In the genomic region with DNA sequence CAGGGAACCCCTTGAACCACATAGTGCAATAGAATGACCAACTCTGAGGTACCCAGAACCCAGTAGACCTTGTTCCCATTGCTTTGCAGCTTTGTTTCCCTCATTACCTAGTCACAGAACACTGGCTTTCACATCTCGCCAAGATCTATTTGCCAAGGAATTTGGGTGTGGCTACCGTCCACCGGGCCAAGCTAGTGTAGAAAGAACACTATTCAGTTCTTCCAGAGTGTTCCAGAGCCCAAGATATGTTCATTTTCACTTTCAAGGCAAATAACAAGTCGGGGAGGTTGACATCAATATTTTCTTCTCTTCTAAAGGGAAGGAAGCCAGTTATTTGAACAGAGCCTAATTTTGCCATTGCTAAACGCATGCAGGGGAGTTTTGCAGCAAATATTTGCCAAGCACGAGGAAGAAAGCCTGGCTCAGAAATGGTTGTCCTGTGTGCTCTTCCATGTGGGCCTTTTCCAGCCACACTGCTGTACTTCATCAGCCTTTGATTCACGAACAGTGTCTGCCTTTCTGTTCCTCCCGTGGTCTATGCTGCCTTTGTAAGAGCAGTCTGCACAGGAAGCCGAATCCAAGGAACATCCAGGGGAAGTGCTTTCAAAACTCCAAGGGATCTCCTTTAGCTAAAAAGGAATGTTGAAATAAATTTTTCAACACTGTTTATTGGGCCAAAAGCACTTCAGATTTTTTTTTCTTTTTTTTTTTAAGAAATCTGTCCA, we compare ENCODE assay signal across 12 mouse cellular contexts. TPM values are rescaled to one million over a fixed set of nuclear protein-coding genes. Genes with fewer than 3 reads are reported as not detected.
A peak's percentile ranks its signal among the peaks of the same experiment; 100 is the strongest.
DNase-seq lines count a peak whose midpoint lies in the region; ATAC-seq and TF ChIP-seq lines count a peak whose summit lies in the region.
"Had no signal": no experiment of that assay in that cellular context is flagged by ENCODE, and none has a peak within 500 bp of the region (broad histone marks: within the 10 kb centered on the region; RNA-seq: fewer than 3 reads in every experiment).

No protein-coding gene starts in this region.

- H3K9ac ChIP-seq in embryonic facial prominence, embryonic 14.5 days (ENCODE audit: low read depth, low read length) = 0 out of 2 replicates have a peak overlapping the region, but pooled peaks have one; percentile 16
- H3K9ac ChIP-seq in limb, embryonic 14.5 days (ENCODE audit: low read depth, low read length, severe bottlenecking) = no peak overlapping the region
- H3K9ac ChIP-seq in embryonic facial prominence, embryonic 15.5 days = no peak overlapping the region
- H3K9ac ChIP-seq in lung, postnatal 0 days (replicated peaks; ENCODE audit: low read depth) = no peak overlapping the region

- H3K4me3 ChIP-seq in embryonic facial prominence, embryonic 14.5 days (ENCODE audit: low read depth, low read length) = no peak overlapping the region
- no peak overlapping the region for H3K4me3 ChIP-seq in embryonic facial prominence, embryonic 10.5 days
- H3K4me3 ChIP-seq in limb, embryonic 14.5 days (replicated peaks; ENCODE audit: low read length) = no peak overlapping the region
- H3K4me3 ChIP-seq in limb, embryonic 10.5 days = no peak overlapping the region
- H3K4me3 ChIP-seq in embryonic facial prominence, embryonic 15.5 days (replicated peaks) = no peak overlapping the region
- no peak overlapping the region for H3K4me3 ChIP-seq in lung, postnatal 0 days (ENCODE audit: low read depth, low read length)
- H3K4me3 ChIP-seq: forebrain, embryonic 10.5 days had no signal

- WGBS in embryonic facial prominence, embryonic 14.5 days = 52% methylated on average over 9 of the region's 9 CpGs
- WGBS in embryonic facial prominence, embryonic 10.5 days = 74% methylated on average over 9 of the region's 9 CpGs
- WGBS in limb, embryonic 14.5 days = 70% methylated on average over 9 of the region's 9 CpGs
- WGBS in limb, embryonic 10.5 days = 85% methylated on average over 9 of the region's 9 CpGs
- WGBS in embryonic facial prominence, embryonic 15.5 days = 48% methylated on average over 9 of the region's 9 CpGs
- 22% methylated on average over 9 of the region's 9 CpGs for WGBS in lung, postnatal 0 days

- no peak for TF ChIP-seq POLR2A in limb, embryonic 14.5 days (IDR thresholded peaks at IDR 0.05; ENCODE audit: borderline replicate concordance, extremely low read depth, insufficient read depth, insufficient read length)

- TF ChIP-seq EP300 in lung, postnatal 0 days (IDR thresholded peaks at IDR 0.05) = peak; percentile 42; the same call in 1 of the 2 replicates

- TF ChIP-seq CTCF in lung, postnatal 0 days (IDR thresholded peaks at IDR 0.05) = no peak

- H3K4me2 ChIP-seq in embryonic facial prominence, embryonic 14.5 days (ENCODE audit: low read depth, low read length) = no peak overlapping the region
- no peak overlapping the region for H3K4me2 ChIP-seq in limb, embryonic 14.5 days (replicated peaks; ENCODE audit: low read depth, low read length, severe bottlenecking)
- H3K4me2 ChIP-seq in embryonic facial prominence, embryonic 15.5 days (replicated peaks) = no peak overlapping the region
- no peak overlapping the region for H3K4me2 ChIP-seq in lung, postnatal 0 days (replicated peaks; ENCODE audit: low read depth, low read length)

- DNase-seq in embryonic facial prominence, embryonic 14.5 days (ENCODE audit: low spot score) = no peak
- no peak for DNase-seq in embryonic facial prominence, embryonic 10.5 days (ENCODE audit: low spot score)
- no peak for DNase-seq in limb, embryonic 14.5 days (ENCODE audit: low spot score)
- no peak for DNase-seq in limb, embryonic 10.5 days (ENCODE audit: low spot score)
- DNase-seq in lung, postnatal 0 days (ENCODE audit: low spot score) = peak; percentile 78
- DNase-seq in natural killer cell, adult 2 months (ENCODE audit: low spot score in 2 of 2) = no peak
- DNase-seq: B cell, adult 2 months; cerebellum, adult 11-12 months had no signal

- no peak for ATAC-seq in embryonic facial prominence, embryonic 14.5 days (ENCODE audit: low read depth)
- no peak for ATAC-seq in limb, embryonic 14.5 days (ENCODE audit: low FRiP score, low read depth)
- no peak for ATAC-seq in embryonic facial prominence, embryonic 15.5 days (ENCODE audit: insufficient number of reproducible peaks, low FRiP score, low TSS enrichment, low read depth)
- peak; percentile 55 for ATAC-seq in lung, postnatal 0 days
- ATAC-seq in frontal cortex, adult (ENCODE audit: low TSS enrichment) = no peak
- ATAC-seq: hindbrain, embryonic 16.5 days had no signal

- H3K36me3 ChIP-seq in embryonic facial prominence, embryonic 14.5 days (ENCODE audit: control insufficient read depth, insufficient read depth, low read length) = no peaks in the 10 kb centered on the region
- H3K36me3 ChIP-seq in embryonic facial prominence, embryonic 10.5 days (replicated peaks) = no peaks in the 10 kb centered on the region
- no peaks in the 10 kb centered on the region for H3K36me3 ChIP-seq in limb, embryonic 14.5 days (ENCODE audit: control insufficient read depth, insufficient read depth, low read length)
- H3K36me3 ChIP-seq in limb, embryonic 10.5 days = no peaks in the 10 kb centered on the region
- no peaks in the 10 kb centered on the region for H3K36me3 ChIP-seq in embryonic facial prominence, embryonic 15.5 days
- H3K36me3 ChIP-seq in lung, postnatal 0 days (ENCODE audit: insufficient read depth, low read length) = no peaks in the 10 kb centered on the region
- H3K36me3 ChIP-seq: forebrain, embryonic 10.5 days had no signal

- H3K4me1 ChIP-seq in embryonic facial prominence, embryonic 14.5 days (ENCODE audit: control insufficient read depth, insufficient read depth, low read length) = peaks cover 8% of the 10 kb centered on the region
- H3K4me1 ChIP-seq in embryonic facial prominence, embryonic 10.5 days = peaks cover 24% of the 10 kb centered on the region
- H3K4me1 ChIP-seq in limb, embryonic 14.5 days (ENCODE audit: control insufficient read depth, insufficient read depth, low read length) = no peaks in the 10 kb centered on the region
- H3K4me1 ChIP-seq in limb, embryonic 10.5 days = peaks cover 5% of the 10 kb centered on the region
- peaks cover 13% of the 10 kb centered on the region for H3K4me1 ChIP-seq in embryonic facial prominence, embryonic 15.5 days
- H3K4me1 ChIP-seq in lung, postnatal 0 days (ENCODE audit: insufficient read depth, low read depth, low read length) = peaks cover 3% of the 10 kb centered on the region; the same call in 1 of the 2 replicates

- no peaks in the 10 kb centered on the region for H3K27me3 ChIP-seq in embryonic facial prominence, embryonic 14.5 days (replicated peaks; ENCODE audit: control insufficient read depth, insufficient read depth, low read length)
- H3K27me3 ChIP-seq in embryonic facial prominence, embryonic 10.5 days (replicated peaks; ENCODE audit: low read depth, poor library complexity, severe bottlenecking) = peaks cover 12% of the 10 kb centered on the region
- H3K27me3 ChIP-seq in limb, embryonic 14.5 days (ENCODE audit: control insufficient read depth, insufficient read depth, low read length) = no peaks in the 10 kb centered on the region
- peaks cover 3% of the 10 kb centered on the region; the same call in 1 of the 2 replicates for H3K27me3 ChIP-seq in limb, embryonic 10.5 days (ENCODE audit: low read depth, poor library complexity, severe bottlenecking)
- no peaks in the 10 kb centered on the region; the same call in 1 of the 2 replicates for H3K27me3 ChIP-seq in embryonic facial prominence, embryonic 15.5 days
- H3K27me3 ChIP-seq in lung, postnatal 0 days (replicated peaks; ENCODE audit: insufficient read depth, low read length) = no peaks in the 10 kb centered on the region

- H3K27ac ChIP-seq in embryonic facial prominence, embryonic 14.5 days (replicated peaks; ENCODE audit: low read depth, low read length) = peak overlapping the region; percentile 35; the same call in 1 of the 2 replicates
- H3K27ac ChIP-seq in embryonic facial prominence, embryonic 10.5 days (replicated peaks) = no peak overlapping the region
- peak overlapping the region; percentile 59 for H3K27ac ChIP-seq in limb, embryonic 14.5 days (replicated peaks; ENCODE audit: low read depth, low read length)
- H3K27ac ChIP-seq in limb, embryonic 10.5 days = no peak overlapping the region
- peak overlapping the region; percentile 40; the same call in 1 of the 2 replicates for H3K27ac ChIP-seq in embryonic facial prominence, embryonic 15.5 days (replicated peaks)
- peak overlapping the region; percentile 84 for H3K27ac ChIP-seq in lung, postnatal 0 days (ENCODE audit: low read length)
- H3K27ac ChIP-seq: forebrain, embryonic 10.5 days had no signal

- no peaks in the 10 kb centered on the region for H3K9me3 ChIP-seq in embryonic facial prominence, embryonic 14.5 days (ENCODE audit: control insufficient read depth, low read length)
- no peaks in the 10 kb centered on the region for H3K9me3 ChIP-seq in embryonic facial prominence, embryonic 10.5 days
- no peaks in the 10 kb centered on the region for H3K9me3 ChIP-seq in limb, embryonic 14.5 days (ENCODE audit: control insufficient read depth, low read length)
- no peaks in the 10 kb centered on the region for H3K9me3 ChIP-seq in limb, embryonic 10.5 days (replicated peaks)
- H3K9me3 ChIP-seq in embryonic facial prominence, embryonic 15.5 days (replicated peaks) = no peaks in the 10 kb centered on the region
- H3K9me3 ChIP-seq in lung, postnatal 0 days (ENCODE audit: low read length) = no peaks in the 10 kb centered on the region
- H3K9me3 ChIP-seq: forebrain, embryonic 10.5 days had no signal

RNA-seq across cellular contexts. Expression of a gene that starts 6.4 kb away (rescaled TPM):
- 268 and 303 TPM in 2 replicates for polyA plus RNA-seq in embryonic facial prominence, embryonic 14.5 days (2014; fragmentation: Nextera tagmentation; extraction: Ambion mirVana)
- polyA plus RNA-seq in embryonic facial prominence, embryonic 10.5 days (2016; fragmentation: Nextera tagmentation; extraction: Ambion mirVana) = 101 and 105 TPM in 2 replicates
- polyA plus RNA-seq in limb, embryonic 14.5 days (2012; rRNA removed) = 328 and 445 TPM in 2 replicates
- 150 and 170 TPM in 2 replicates for polyA plus RNA-seq in limb, embryonic 14.5 days (2014; fragmentation: Nextera tagmentation; extraction: Ambion mirVana)
- 44.3 and 44.7 TPM in 2 replicates for polyA plus RNA-seq in limb, embryonic 10.5 days (2016; fragmentation: Nextera tagmentation; extraction: Ambion mirVana)
- 208 and 211 TPM in 2 replicates for polyA plus RNA-seq in embryonic facial prominence, embryonic 15.5 days (2015; fragmentation: Nextera tagmentation; extraction: Ambion mirVana)
- 152 and 167 TPM in 2 replicates for polyA plus RNA-seq in lung, postnatal 0 days (2015; fragmentation: Nextera tagmentation; extraction: Ambion mirVana)

RNA-seq across cellular contexts. Expression of a gene that starts 46.1 kb away (rescaled TPM):
- 51.3 and 52.1 TPM in 2 replicates for polyA plus RNA-seq in embryonic facial prominence, embryonic 14.5 days (2014; fragmentation: Nextera tagmentation; extraction: Ambion mirVana)
- 65.5 and 73.2 TPM in 2 replicates for polyA plus RNA-seq in embryonic facial prominence, embryonic 10.5 days (2016; fragmentation: Nextera tagmentation; extraction: Ambion mirVana)
- polyA plus RNA-seq in limb, embryonic 14.5 days (2012; rRNA removed) = 376 and 378 TPM in 2 replicates
- 28.5 TPM in 2 replicates for polyA plus RNA-seq in limb, embryonic 14.5 days (2014; fragmentation: Nextera tagmentation; extraction: Ambion mirVana)
- 11.7 and 15.6 TPM in 2 replicates for polyA plus RNA-seq in limb, embryonic 10.5 days (2016; fragmentation: Nextera tagmentation; extraction: Ambion mirVana)
- 55.4 and 56.9 TPM in 2 replicates for polyA plus RNA-seq in embryonic facial prominence, embryonic 15.5 days (2015; fragmentation: Nextera tagmentation; extraction: Ambion mirVana)
- 6.0 and 7.5 TPM in 2 replicates for polyA plus RNA-seq in lung, postnatal 0 days (2015; fragmentation: Nextera tagmentation; extraction: Ambion mirVana)

RNA-seq across cellular contexts. Expression of a gene that starts 46.8 kb away (rescaled TPM):
- polyA plus RNA-seq in embryonic facial prominence, embryonic 14.5 days (2014; fragmentation: Nextera tagmentation; extraction: Ambion mirVana) = 47.2 and 52.6 TPM in 2 replicates
- polyA plus RNA-seq in embryonic facial prominence, embryonic 10.5 days (2016; fragmentation: Nextera tagmentation; extraction: Ambion mirVana) = 31.6 and 32.3 TPM in 2 replicates
- 34.4 and 37.9 TPM in 2 replicates for polyA plus RNA-seq in limb, embryonic 14.5 days (2012; rRNA removed)
- polyA plus RNA-seq in limb, embryonic 14.5 days (2014; fragmentation: Nextera tagmentation; extraction: Ambion mirVana) = 44.3 and 49.9 TPM in 2 replicates
- 30.6 and 33.6 TPM in 2 replicates for polyA plus RNA-seq in limb, embryonic 10.5 days (2016; fragmentation: Nextera tagmentation; extraction: Ambion mirVana)
- polyA plus RNA-seq in embryonic facial prominence, embryonic 15.5 days (2015; fragmentation: Nextera tagmentation; extraction: Ambion mirVana) = 51.2 and 72.1 TPM in 2 replicates
- polyA plus RNA-seq in lung, postnatal 0 days (2015; fragmentation: Nextera tagmentation; extraction: Ambion mirVana) = 55.3 and 70.4 TPM in 2 replicates

Comparison
In these comparisons a context has a peak if more than half of its experiments do, and no peak if none do; other contexts are left out.
1. H3K27ac ChIP-seq: peak in embryonic facial prominence, embryonic 14.5 days (single experiment), limb, embryonic 14.5 days (single experiment), embryonic facial prominence, embryonic 15.5 days (single experiment) and lung, postnatal 0 days (single experiment); none in embryonic facial prominence, embryonic 10.5 days (single experiment) and limb, embryonic 10.5 days (single experiment).